Mouse (Mus musculus) olfactory bulb, adult 2 months (tissue): ENCODE results near the gene Irs1.

Experiments used
- CTCF ChIP-seq: fragments of 200-500 bp; IDR thresholded peaks from 2 replicates; pipeline ENCODE4 v1.5.1; 2012; ENCODE audit warnings: low read depth, mild to moderate bottlenecking, low read length, moderate library complexity; ENCODE audit not compliant: insufficient read depth
- POLR2A ChIP-seq: fragments of 200-500 bp; IDR thresholded peaks from 2 replicates; pipeline ENCODE4 v1.6.1; 2012; ENCODE audit warnings: mild to moderate bottlenecking, low read depth, low read length, moderate library complexity; ENCODE audit not compliant: insufficient read depth

- TF ChIP-seq POLR2A, result no peak
- TF ChIP-seq CTCF, result no peak
These were observed 101.7 kb downstream of the Irs1 start for GRCm38 (mm10) chr1:82189516-82189915.
